Mouse (Mus musculus): ENCODE measurements around the gene Pias3. TPM values are rescaled to one million over a fixed set of nuclear protein-coding genes. Genes with fewer than 3 reads are reported as not detected.

The Pias3 gene
- polyA plus RNA-seq, 2 experiments: 52.2 to 100 TPM

DNA sequence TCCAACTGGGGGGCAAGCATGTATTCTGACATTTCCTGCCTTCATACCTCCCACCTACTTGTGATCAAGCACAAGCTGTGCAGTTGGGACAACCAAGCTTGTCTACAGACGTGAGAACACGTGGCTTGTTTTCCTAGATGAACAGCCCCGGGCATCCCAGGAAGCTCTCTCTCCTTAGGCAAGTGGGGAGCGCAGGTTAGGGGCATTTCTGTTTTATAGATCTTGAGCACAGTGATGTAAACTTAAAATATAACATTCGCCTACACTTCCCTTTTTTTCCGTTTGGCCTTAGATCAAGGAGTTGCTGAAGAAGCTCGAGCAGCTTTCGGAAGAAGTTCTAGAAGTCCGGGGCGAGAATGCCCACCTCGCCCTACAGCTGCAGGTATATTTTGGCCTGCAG is 7.3 kb upstream of the Pias3 start:
- DNase-seq (ENCODE audit: low spot score) (no peak), ATAC-seq (ENCODE audit: low FRiP score, low read depth) (no peak)
- Histone ChIP-seq H3K36me3 (ENCODE audit: control insufficient read depth, insufficient read depth, low read length) (no peaks in the 10 kb centered on the region), H3K9ac (ENCODE audit: low read depth, low read length, severe bottlenecking) (no peak overlapping the region), H3K9me3 (ENCODE audit: control insufficient read depth, low read length) (no peaks in the 10 kb centered on the region), H3K4me1 (ENCODE audit: control insufficient read depth, insufficient read depth, low read length) (peaks cover 6% of the 10 kb centered on the region; the same call in 1 of the 2 replicates), H3K4me2 (replicated peaks; ENCODE audit: low read depth, low read length, severe bottlenecking) (no peak overlapping the region), H3K4me3 (replicated peaks; ENCODE audit: low read length) (no peak overlapping the region), H3K27me3 (ENCODE audit: control insufficient read depth, insufficient read depth, low read length) (0 out of 2 replicates have a peak, but pooled peaks cover 8% of the 10 kb centered on the region), H3K27ac (replicated peaks; ENCODE audit: low read depth, low read length) (no peak overlapping the region)
- TF ChIP-seq POLR2A (IDR thresholded peaks at IDR 0.05; ENCODE audit: borderline replicate concordance, extremely low read depth, insufficient read depth, insufficient read length): no peak
- WGBS: 81% methylated on average over 11 of the region's 11 CpGs

DNA sequence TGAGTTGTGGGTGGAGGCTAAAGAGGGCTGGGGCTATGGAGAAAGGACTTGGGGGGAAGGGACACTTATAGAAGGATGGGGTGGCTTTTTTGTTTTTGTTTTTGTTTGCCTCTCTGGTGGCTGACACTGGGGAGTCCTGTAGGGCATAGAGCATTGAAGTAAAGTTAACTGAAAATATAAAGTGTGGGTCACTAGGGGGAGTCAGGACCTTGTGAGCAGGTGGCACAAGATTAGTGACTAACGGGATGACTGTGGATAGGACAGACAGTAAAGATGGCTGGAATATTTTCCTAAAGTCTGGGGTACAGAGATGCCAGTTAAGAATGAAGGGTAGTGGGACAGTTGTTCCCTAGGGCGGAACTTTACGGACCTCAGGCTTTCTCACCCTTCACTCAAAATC is 5.9 kb upstream of the Pias3 start:
- Histone ChIP-seq H3K27ac (replicated peaks; ENCODE audit: low read depth, low read length) (no peak overlapping the region), H3K36me3 (ENCODE audit: control insufficient read depth, insufficient read depth, low read length) (no peaks in the 10 kb centered on the region), H3K27me3 (ENCODE audit: control insufficient read depth, insufficient read depth, low read length) (no peaks in the 10 kb centered on the region), H3K4me1 (ENCODE audit: control insufficient read depth, insufficient read depth, low read length) (0 out of 2 replicates have a peak, but pooled peaks cover 2% of the 10 kb centered on the region), H3K4me2 (replicated peaks; ENCODE audit: low read depth, low read length, severe bottlenecking) (no peak overlapping the region), H3K9me3 (ENCODE audit: control insufficient read depth, low read length) (no peaks in the 10 kb centered on the region), H3K9ac (ENCODE audit: low read depth, low read length, severe bottlenecking) (no peak overlapping the region), H3K4me3 (replicated peaks; ENCODE audit: low read length) (no peak overlapping the region)
- WGBS: 49% methylated on average over 3 of the region's 3 CpGs
- no peak for DNase-seq (ENCODE audit: low spot score)
- ATAC-seq (ENCODE audit: low FRiP score, low read depth): no peak
- no peak for TF ChIP-seq POLR2A (IDR thresholded peaks at IDR 0.05; ENCODE audit: borderline replicate concordance, extremely low read depth, insufficient read depth, insufficient read length)

DNA sequence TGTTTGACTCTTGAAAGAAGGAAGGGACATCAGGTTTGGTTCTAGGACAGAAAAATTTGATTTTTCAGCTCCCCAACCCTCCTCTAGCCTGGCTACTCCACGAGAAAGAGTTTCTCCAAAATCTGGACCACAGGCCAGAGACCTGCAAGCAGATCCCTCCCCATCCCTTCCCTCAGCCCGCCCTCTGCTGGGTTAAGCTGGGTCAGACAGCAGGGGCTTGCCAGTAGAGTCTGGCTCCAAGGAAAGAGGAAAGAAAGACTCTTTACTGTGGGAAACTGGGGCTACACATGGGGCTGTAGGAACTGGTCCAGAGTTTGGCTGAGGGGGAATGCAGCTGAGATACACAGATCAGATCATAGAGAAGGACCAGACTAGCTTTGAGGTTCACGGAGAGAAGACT is 3.7 kb upstream of the Pias3 start:
- Histone ChIP-seq H3K27me3 (ENCODE audit: control insufficient read depth, insufficient read depth, low read length) (no peaks in the 10 kb centered on the region), H3K4me2 (replicated peaks; ENCODE audit: low read depth, low read length, severe bottlenecking) (no peak overlapping the region), H3K4me1 (ENCODE audit: control insufficient read depth, insufficient read depth, low read length) (peaks cover 6% of the 10 kb centered on the region), H3K9me3 (ENCODE audit: control insufficient read depth, low read length) (no peaks in the 10 kb centered on the region), H3K27ac (replicated peaks; ENCODE audit: low read depth, low read length) (no peak overlapping the region), H3K36me3 (ENCODE audit: control insufficient read depth, insufficient read depth, low read length) (no peaks in the 10 kb centered on the region), H3K4me3 (replicated peaks; ENCODE audit: low read length) (no peak overlapping the region), H3K9ac (ENCODE audit: low read depth, low read length, severe bottlenecking) (no peak overlapping the region)
- ATAC-seq (ENCODE audit: low FRiP score, low read depth) (no peak), DNase-seq (ENCODE audit: low spot score) (no peak)
- TF ChIP-seq POLR2A (IDR thresholded peaks at IDR 0.05; ENCODE audit: borderline replicate concordance, extremely low read depth, insufficient read depth, insufficient read length): no peak
- 14% methylated on average over 3 of the region's 3 CpGs for WGBS

- ATAC-seq (ENCODE audit: low FRiP score, low read depth): no peak
- Histone ChIP-seq H3K4me1 (ENCODE audit: control insufficient read depth, insufficient read depth, low read length) (peaks cover 12% of the 10 kb centered on the region), H3K9me3 (ENCODE audit: control insufficient read depth, low read length) (no peaks in the 10 kb centered on the region), H3K36me3 (ENCODE audit: control insufficient read depth, insufficient read depth, low read length) (no peaks in the 10 kb centered on the region), H3K27ac (replicated peaks; ENCODE audit: low read depth, low read length) (no peak overlapping the region), H3K9ac (ENCODE audit: low read depth, low read length, severe bottlenecking) (no peak overlapping the region), H3K4me2 (replicated peaks; ENCODE audit: low read depth, low read length, severe bottlenecking) (no peak overlapping the region), H3K4me3 (replicated peaks; ENCODE audit: low read length) (no peak overlapping the region), H3K27me3 (ENCODE audit: control insufficient read depth, insufficient read depth, low read length) (no peaks in the 10 kb centered on the region)
- 86% methylated on average over 1 of the region's 1 CpGs for WGBS
- TF ChIP-seq POLR2A (IDR thresholded peaks at IDR 0.05; ENCODE audit: borderline replicate concordance, extremely low read depth, insufficient read depth, insufficient read length): no peak
- DNase-seq (ENCODE audit: low spot score): no peak
These were observed 2.6 kb upstream of the Pias3 start for GRCm38 (mm10) chr3:96693579-96693978.

DNA sequence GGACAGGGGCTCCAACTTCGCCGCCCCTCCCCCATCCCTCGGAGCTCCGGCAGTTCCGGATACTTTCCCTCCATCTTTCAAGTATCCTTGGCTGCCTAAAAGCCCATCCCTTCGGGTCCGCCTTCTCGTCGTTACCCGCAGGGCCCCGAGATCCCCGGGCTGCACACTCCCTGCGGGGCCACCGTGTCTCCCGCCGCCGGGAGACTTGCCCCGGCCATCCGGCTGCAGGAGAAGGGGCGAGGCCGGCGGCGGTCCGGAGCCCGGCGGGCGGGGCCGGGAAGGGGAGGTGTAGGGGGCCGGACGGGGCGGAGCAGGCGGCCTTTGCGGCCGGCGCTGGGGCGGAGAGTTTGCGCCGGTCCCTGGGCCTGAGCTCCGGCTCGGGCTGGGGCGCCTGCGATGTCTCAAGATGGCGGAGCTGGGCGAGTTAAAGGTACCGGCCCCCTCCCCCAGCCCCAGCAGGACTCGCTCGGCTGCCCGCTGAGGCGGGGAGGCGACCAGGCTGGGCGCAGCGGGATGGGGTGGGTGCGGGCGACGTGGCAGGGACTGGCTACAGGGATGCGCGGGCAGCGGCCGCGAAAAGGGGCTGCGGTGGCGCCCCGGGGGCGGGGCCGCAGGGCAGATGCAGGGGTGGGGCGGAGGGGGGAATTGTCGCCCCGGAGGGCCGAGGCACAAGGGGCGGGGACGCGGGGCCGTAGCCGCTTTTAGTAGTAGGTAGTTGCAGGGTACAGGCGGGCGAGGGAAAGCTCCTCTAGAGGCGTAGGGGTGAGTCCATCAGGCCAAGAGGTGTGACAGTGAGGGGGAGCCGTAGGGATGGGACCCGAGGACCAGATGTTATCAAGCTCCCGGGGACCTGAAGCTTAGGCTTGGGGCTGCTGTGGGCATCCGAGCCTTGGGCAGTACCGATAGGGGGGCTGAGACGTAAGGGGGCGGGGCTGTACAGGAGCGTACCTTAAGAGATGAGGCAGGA is 865 bp downstream of the Pias3 start:
- H3K9me3 ChIP-seq (ENCODE audit: control insufficient read depth, low read length): no peaks in the 10 kb centered on the region
- peaks cover 14% of the 10 kb centered on the region for H3K4me1 ChIP-seq (ENCODE audit: control insufficient read depth, insufficient read depth, low read length)
- H3K36me3 ChIP-seq (ENCODE audit: control insufficient read depth, insufficient read depth, low read length): peaks cover 28% of the 10 kb centered on the region
- WGBS: 2% methylated on average over 61 of the region's 85 CpGs
- H3K9ac ChIP-seq (ENCODE audit: low read depth, low read length, severe bottlenecking): peak overlapping the region; percentile 79
- peak; percentile 92 for ATAC-seq (ENCODE audit: low FRiP score, low read depth)
- no peaks in the 10 kb centered on the region for H3K27me3 ChIP-seq (ENCODE audit: control insufficient read depth, insufficient read depth, low read length)
- peak overlapping the region; percentile 72 for H3K4me2 ChIP-seq (replicated peaks; ENCODE audit: low read depth, low read length, severe bottlenecking)
- TF ChIP-seq POLR2A (IDR thresholded peaks at IDR 0.05; ENCODE audit: borderline replicate concordance, extremely low read depth, insufficient read depth, insufficient read length): peak; percentile 64; the same call in 1 of the 2 replicates
- peak; percentile 89 for DNase-seq (ENCODE audit: low spot score)
- peak overlapping the region; percentile 91 for H3K27ac ChIP-seq (replicated peaks; ENCODE audit: low read depth, low read length)
- H3K4me3 ChIP-seq (replicated peaks; ENCODE audit: low read length): peak overlapping the region; percentile 81
